Mouse (Mus musculus): Measurements from ENCODE around the gene Smim22. TPM values are rescaled to one million over a fixed set of nuclear protein-coding genes. Genes with fewer than 3 reads are reported as not detected.

Gene Smim22
- polyA plus RNA-seq, 1 experiment from 2014 or later: 4.1 TPM

Other genes starting within 250 kb of the Smim22 start
- 97.5 and 102 TPM in 2 replicates for gene Cdip1, start 217.0 kb upstream of the Smim22 start, polyA plus RNA-seq (2015; fragmentation: Nextera tagmentation; extraction: Ambion mirVana)
- gene 4930562C15Rik, start 171.9 kb upstream of the Smim22 start, polyA plus RNA-seq (2015; fragmentation: Nextera tagmentation; extraction: Ambion mirVana): 0.75 and 1.2 TPM in 2 replicates
- 41.1 and 42.1 TPM in 2 replicates for gene Ubald1, start 127.0 kb upstream of the Smim22 start, polyA plus RNA-seq (2015; fragmentation: Nextera tagmentation; extraction: Ambion mirVana)
- 98.9 and 102 TPM in 2 replicates for gene Mgrn1, start 121.0 kb upstream of the Smim22 start, polyA plus RNA-seq (2015; fragmentation: Nextera tagmentation; extraction: Ambion mirVana)
- 178 and 182 TPM in 2 replicates for gene Nudt16l1, start 68.5 kb upstream of the Smim22 start, polyA plus RNA-seq (2015; fragmentation: Nextera tagmentation; extraction: Ambion mirVana)
- 76.2 and 76.4 TPM in 2 replicates for gene Anks3, start 43.1 kb upstream of the Smim22 start, polyA plus RNA-seq (2015; fragmentation: Nextera tagmentation; extraction: Ambion mirVana)
- gene Sept12, start 9.4 kb upstream of the Smim22 start, polyA plus RNA-seq (2015; fragmentation: Nextera tagmentation; extraction: Ambion mirVana): not detected in 2 replicates
- 63.6 and 67.4 TPM in 2 replicates for gene Rogdi, start 6.3 kb downstream of the Smim22 start, polyA plus RNA-seq (2015; fragmentation: Nextera tagmentation; extraction: Ambion mirVana)
- 140 and 150 TPM in 2 replicates for gene Glyr1, start 42.6 kb downstream of the Smim22 start, polyA plus RNA-seq (2015; fragmentation: Nextera tagmentation; extraction: Ambion mirVana)
- gene Ubn1, start 42.8 kb downstream of the Smim22 start, polyA plus RNA-seq (2015; fragmentation: Nextera tagmentation; extraction: Ambion mirVana): 21.6 and 22.8 TPM in 2 replicates
- 5.5 and 5.8 TPM in 2 replicates for gene Ppl, start 125.1 kb downstream of the Smim22 start, polyA plus RNA-seq (2015; fragmentation: Nextera tagmentation; extraction: Ambion mirVana)
- gene Sec14l5, start 139.8 kb downstream of the Smim22 start, polyA plus RNA-seq (2015; fragmentation: Nextera tagmentation; extraction: Ambion mirVana): 0.06 and 0.10 TPM in 2 replicates
- 15.5 and 16.5 TPM in 2 replicates for gene Nagpa, start 196.7 kb downstream of the Smim22 start, polyA plus RNA-seq (2015; fragmentation: Nextera tagmentation; extraction: Ambion mirVana)
- 1.7 and 2.0 TPM in 2 replicates for gene AU021092, start 215.0 kb downstream of the Smim22 start, polyA plus RNA-seq (2015; fragmentation: Nextera tagmentation; extraction: Ambion mirVana)
- 34.0 and 35.8 TPM in 2 replicates for gene Alg1, start 226.3 kb downstream of the Smim22 start, polyA plus RNA-seq (2015; fragmentation: Nextera tagmentation; extraction: Ambion mirVana)
- gene Eef2kmt, start 248.7 kb downstream of the Smim22 start, polyA plus RNA-seq (2015; fragmentation: Nextera tagmentation; extraction: Ambion mirVana): 19.4 and 21.7 TPM in 2 replicates